Mouse (Mus musculus): Measurements from ENCODE around the gene Nos1. TPM values are rescaled to one million over a fixed set of nuclear protein-coding genes. Genes with fewer than 3 reads are reported as not detected.

Gene Nos1
- polyA plus RNA-seq, 1 experiment = 2.6 TPM

- Histone ChIP-seq H3K4me3 (replicated peaks; ENCODE audit: extremely low read depth, low read depth, low read length) (no peak overlapping the region), H3K4me1 (ENCODE audit: control insufficient read depth, insufficient read depth, low read length) (no peaks in the 10 kb centered on the region)
- DNase-seq = no peak
- 56% methylated on average over 6 of the region's 6 CpGs for WGBS
- no peak for TF ChIP-seq POLR2A (IDR thresholded peaks at IDR 0.05; ENCODE audit: borderline replicate concordance, extremely low read depth, low read depth, low read length)
- TF ChIP-seq CTCF (IDR thresholded peaks at IDR 0.05; ENCODE audit: insufficient read depth, low read length) = no peak
Measured at GRCm38 (mm10) chr5:117827366-117827765, 46.5 kb downstream of the Nos1 start.

- Histone ChIP-seq H3K4me1 (ENCODE audit: control insufficient read depth, insufficient read depth, low read length) (no peaks in the 10 kb centered on the region), H3K4me3 (replicated peaks; ENCODE audit: extremely low read depth, low read depth, low read length) (no peak overlapping the region)
- TF ChIP-seq POLR2A (IDR thresholded peaks at IDR 0.05; ENCODE audit: borderline replicate concordance, extremely low read depth, low read depth, low read length) (no peak), CTCF (IDR thresholded peaks at IDR 0.05; ENCODE audit: insufficient read depth, low read length) (peak; percentile 83)
- DNase-seq = peak; percentile 42
- 9% methylated on average over 5 of the region's 5 CpGs for WGBS
Measured at GRCm38 (mm10) chr5:117836930-117837329, 56.1 kb downstream of the Nos1 start.

- TF ChIP-seq POLR2A (IDR thresholded peaks at IDR 0.05; ENCODE audit: borderline replicate concordance, extremely low read depth, low read depth, low read length) (no peak), CTCF (IDR thresholded peaks at IDR 0.05; ENCODE audit: insufficient read depth, low read length) (no peak)
- Histone ChIP-seq H3K4me1 (ENCODE audit: control insufficient read depth, insufficient read depth, low read length) (no peaks in the 10 kb centered on the region), H3K4me3 (replicated peaks; ENCODE audit: extremely low read depth, low read depth, low read length) (no peak overlapping the region)
- 34% methylated on average over 9 of the region's 9 CpGs for WGBS
- no peak for DNase-seq
Measured at GRCm38 (mm10) chr5:117837731-117838130, 56.9 kb downstream of the Nos1 start.

- Histone ChIP-seq H3K4me3 (replicated peaks; ENCODE audit: extremely low read depth, low read depth, low read length) (no peak overlapping the region), H3K4me1 (ENCODE audit: control insufficient read depth, insufficient read depth, low read length) (no peaks in the 10 kb centered on the region)
- no peak for TF ChIP-seq POLR2A (IDR thresholded peaks at IDR 0.05; ENCODE audit: borderline replicate concordance, extremely low read depth, low read depth, low read length)
- TF ChIP-seq CTCF (IDR thresholded peaks at IDR 0.05; ENCODE audit: insufficient read depth, low read length) = no peak
- no peak for DNase-seq
- 60% methylated on average over 7 of the region's 7 CpGs for WGBS
Measured at GRCm38 (mm10) chr5:117839501-117839900, 58.7 kb downstream of the Nos1 start.

- WGBS = 39% methylated on average over 9 of the region's 9 CpGs
- DNase-seq = no peak
- TF ChIP-seq CTCF (IDR thresholded peaks at IDR 0.05; ENCODE audit: insufficient read depth, low read length) (no peak), POLR2A (IDR thresholded peaks at IDR 0.05; ENCODE audit: borderline replicate concordance, extremely low read depth, low read depth, low read length) (no peak)
- H3K4me1 ChIP-seq (ENCODE audit: control insufficient read depth, insufficient read depth, low read length) = no peaks in the 10 kb centered on the region
- H3K4me3 ChIP-seq (replicated peaks; ENCODE audit: extremely low read depth, low read depth, low read length) = no peak overlapping the region
Measured at GRCm38 (mm10) chr5:117840203-117840602, 59.4 kb downstream of the Nos1 start.

GRCm38 (mm10) chr5:117840988-117841387, 60.2 kb downstream of the Nos1 start:
- no peak for TF ChIP-seq CTCF (IDR thresholded peaks at IDR 0.05; ENCODE audit: insufficient read depth, low read length)
- no peak for TF ChIP-seq POLR2A (IDR thresholded peaks at IDR 0.05; ENCODE audit: borderline replicate concordance, extremely low read depth, low read depth, low read length)
- H3K4me3 ChIP-seq (replicated peaks; ENCODE audit: extremely low read depth, low read depth, low read length) = no peak overlapping the region
- WGBS = 28% methylated on average over 5 of the region's 5 CpGs

GRCm38 (mm10) chr5:117841651-117842347, 61.0 kb downstream of the Nos1 start:
- no peak overlapping the region for H3K4me3 ChIP-seq (replicated peaks; ENCODE audit: extremely low read depth, low read depth, low read length)
- 3% methylated on average over 44 of the region's 44 CpGs for WGBS
- peak; percentile 7 for DNase-seq
- TF ChIP-seq CTCF (IDR thresholded peaks at IDR 0.05; ENCODE audit: insufficient read depth, low read length) = no peak
- no peak for TF ChIP-seq POLR2A (IDR thresholded peaks at IDR 0.05; ENCODE audit: borderline replicate concordance, extremely low read depth, low read depth, low read length)
- H3K4me1 ChIP-seq (ENCODE audit: control insufficient read depth, insufficient read depth, low read length) = no peaks in the 10 kb centered on the region

More at GRCm38 (mm10) chr5:117840988-117841387, 60.2 kb downstream of the Nos1 start:
- DNase-seq = no peak
- H3K4me1 ChIP-seq (ENCODE audit: control insufficient read depth, insufficient read depth, low read length) = no peaks in the 10 kb centered on the region

- TF ChIP-seq CTCF (IDR thresholded peaks at IDR 0.05; ENCODE audit: insufficient read depth, low read length) (no peak), POLR2A (IDR thresholded peaks at IDR 0.05; ENCODE audit: borderline replicate concordance, extremely low read depth, low read depth, low read length) (no peak)
- H3K4me1 ChIP-seq (ENCODE audit: control insufficient read depth, insufficient read depth, low read length) = no peaks in the 10 kb centered on the region
- WGBS = 7% methylated on average over 14 of the region's 14 CpGs
- DNase-seq = no peak
- no peak overlapping the region for H3K4me3 ChIP-seq (replicated peaks; ENCODE audit: extremely low read depth, low read depth, low read length)
Measured at GRCm38 (mm10) chr5:117842699-117843098, 61.9 kb downstream of the Nos1 start.

GRCm38 (mm10) chr5:117844611-117845010, 63.8 kb downstream of the Nos1 start:
- TF ChIP-seq POLR2A (IDR thresholded peaks at IDR 0.05; ENCODE audit: borderline replicate concordance, extremely low read depth, low read depth, low read length) (no peak), CTCF (IDR thresholded peaks at IDR 0.05; ENCODE audit: insufficient read depth, low read length) (no peak)
- no peak overlapping the region for H3K4me3 ChIP-seq (replicated peaks; ENCODE audit: extremely low read depth, low read depth, low read length)
- H3K4me1 ChIP-seq (ENCODE audit: control insufficient read depth, insufficient read depth, low read length) = no peaks in the 10 kb centered on the region
- no peak for DNase-seq
- 20% methylated on average over 1 of the region's 1 CpGs for WGBS

- DNase-seq = no peak
- TF ChIP-seq CTCF (IDR thresholded peaks at IDR 0.05; ENCODE audit: insufficient read depth, low read length) (no peak), POLR2A (IDR thresholded peaks at IDR 0.05; ENCODE audit: borderline replicate concordance, extremely low read depth, low read depth, low read length) (no peak)
- Histone ChIP-seq H3K4me3 (replicated peaks; ENCODE audit: extremely low read depth, low read depth, low read length) (no peak overlapping the region), H3K4me1 (ENCODE audit: control insufficient read depth, insufficient read depth, low read length) (no peaks in the 10 kb centered on the region)
- 74% methylated on average over 12 of the region's 12 CpGs for WGBS
Measured at GRCm38 (mm10) chr5:117850474-117850873, 69.6 kb downstream of the Nos1 start.

All from lung, adult 2 months (tissue).